Mouse (Mus musculus): ENCODE measurements at regions not wholly inside any gene's neighbourhood (a gene's known extent, or its start where the extent isn't known, plus 50 kb on each side); places are given as distances from the start of the nearest gene placed in this dataset.

DNA sequence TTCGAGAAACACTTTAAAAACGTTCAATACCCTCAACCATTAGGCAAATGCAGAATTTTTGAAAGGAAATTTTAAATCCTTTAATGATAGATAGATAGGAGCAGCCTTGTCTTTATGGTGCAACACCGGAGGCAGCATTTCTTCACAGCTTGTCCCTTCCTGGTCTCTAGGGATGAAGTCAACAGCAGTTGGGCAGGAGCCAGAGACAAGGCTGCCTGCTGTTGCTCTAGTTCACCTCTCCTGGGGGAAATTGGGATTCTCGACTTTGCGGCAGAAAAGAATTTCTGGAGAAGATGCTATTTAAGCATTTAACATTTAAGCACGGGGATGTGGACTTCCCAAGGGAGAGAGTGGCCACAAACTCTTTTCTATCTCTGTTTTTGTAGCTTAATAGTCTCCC lies 323.0 kb downstream of the Gja1 start:
- TF ChIP-seq POLR2A (IDR thresholded peaks at IDR 0.05; ENCODE audit: borderline replicate concordance, insufficient read depth, low read length) (no peak), CTCF (IDR thresholded peaks at IDR 0.05; ENCODE audit: borderline replicate concordance, insufficient read depth, low read depth, low read length) (no peak)

Measured in cerebellum, adult 2 months (tissue).